Mouse (Mus musculus): Measurements from ENCODE around the gene Pnkp. TPM values are rescaled to one million over a fixed set of nuclear protein-coding genes. Genes with fewer than 3 reads are reported as not detected.

Gene Pnkp
- total and polyA plus RNA-seq, 2 experiments from 2014 or later = 29.8 to 30.5 TPM

DNA sequence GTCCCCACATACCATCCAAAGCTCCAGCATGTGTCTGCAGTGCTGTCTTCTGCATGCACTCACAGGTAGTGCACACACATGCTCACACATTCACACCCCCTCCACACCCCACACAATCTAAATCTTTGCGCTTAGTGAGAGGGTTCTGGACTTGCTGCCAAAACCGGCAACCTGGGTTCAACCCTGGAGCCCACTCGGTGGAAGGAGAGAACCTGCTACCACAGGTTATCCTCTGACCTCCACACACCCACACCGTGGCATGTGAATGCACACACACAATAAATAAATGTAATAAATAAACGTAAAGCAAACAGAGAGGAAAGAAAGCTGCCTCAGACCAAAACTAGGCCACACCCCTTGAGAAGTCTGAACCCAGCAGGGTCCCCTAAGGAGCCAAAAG lies 9.2 kb upstream of the Pnkp start:
- peak overlapping the region; percentile 56; the same call in 1 of the 2 replicates for H3K9ac ChIP-seq
- no peak for TF ChIP-seq CTCF (IDR thresholded peaks at IDR 0.05; ENCODE audit: low read depth)
- DNase-seq = no peak
- H3K36me3 ChIP-seq (ENCODE audit: insufficient read depth) = peaks cover 43% of the 10 kb centered on the region
- H3K9me3 ChIP-seq (ENCODE audit: low read length) = no peaks in the 10 kb centered on the region
- no peak for ATAC-seq
- peak overlapping the region; percentile 66 for H3K4me3 ChIP-seq (ENCODE audit: low read depth, low read length)
- peak overlapping the region; percentile 65 for H3K4me2 ChIP-seq (ENCODE audit: low read depth)
- H3K4me1 ChIP-seq (ENCODE audit: insufficient read depth) = peaks cover 10% of the 10 kb centered on the region; the same call in 1 of the 2 replicates
- H3K27ac ChIP-seq (ENCODE audit: low read depth, low read length) = no peak overlapping the region
- H3K27me3 ChIP-seq (ENCODE audit: insufficient read depth, low read length) = no peaks in the 10 kb centered on the region
- 85% methylated on average over 5 of the region's 5 CpGs for WGBS

DNA sequence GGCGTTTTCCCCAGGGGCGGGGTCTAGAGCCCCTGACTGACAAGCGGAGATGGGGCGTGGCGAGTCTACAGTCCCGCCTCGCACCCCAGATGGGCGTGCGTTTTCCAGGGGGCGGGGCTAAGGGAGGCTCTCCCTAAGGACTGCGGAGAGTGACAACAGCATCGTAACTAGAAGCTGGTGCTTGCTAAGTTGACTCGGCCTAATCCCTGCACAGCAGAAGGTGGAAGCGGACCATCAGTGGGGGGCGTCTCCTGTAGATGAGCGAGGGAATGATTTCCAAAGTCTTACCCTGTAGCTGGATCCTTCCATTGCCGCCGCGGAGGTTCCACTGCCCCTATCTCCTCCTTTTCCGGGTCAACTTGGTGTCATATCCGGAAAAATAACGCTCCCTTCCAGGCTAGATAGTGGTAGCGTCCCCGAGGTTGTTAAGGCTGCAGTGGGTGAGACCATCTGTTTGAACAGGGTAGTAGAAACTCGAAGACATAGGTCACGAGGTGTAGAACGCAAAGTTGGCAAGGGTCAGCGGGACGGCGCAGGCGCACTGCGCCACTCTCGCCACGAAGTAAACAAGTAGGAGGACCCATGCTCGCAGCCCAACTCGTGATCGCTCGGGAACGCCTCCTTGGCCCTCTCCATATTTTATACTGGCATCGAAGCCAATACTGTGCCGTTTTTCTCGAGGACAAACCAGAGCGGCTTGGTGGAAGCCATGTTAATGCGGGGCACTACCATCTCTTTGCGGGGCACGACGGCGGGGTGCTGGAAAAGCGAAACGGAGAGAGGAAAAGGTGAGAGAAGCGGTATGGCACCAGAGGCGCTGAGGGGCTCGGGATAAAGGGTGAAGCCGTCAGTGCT lies 8.2 kb upstream of the Pnkp start, which contains the start of the genes Akt1s1 and Tbc1d17:
Gene Akt1s1 (plus strand): TSS at position 431 of the 855 bp plus-strand sequence.
Gene Tbc1d17 (minus strand): TSS at position 519 of the 855 bp plus-strand sequence.
- ATAC-seq = peak; percentile 89
- Histone ChIP-seq H3K27ac (ENCODE audit: low read depth, low read length) (peak within 1 kb of the TSS; percentile 98), H3K4me2 (ENCODE audit: low read depth) (peak within 1 kb of the TSS; percentile 69), H3K4me3 (ENCODE audit: low read depth, low read length) (peak within 1 kb of the TSS; percentile 66), H3K9me3 (ENCODE audit: low read length) (no peaks in the 10 kb centered on the region), H3K9ac (peak within 1 kb of the TSS; percentile 75), H3K36me3 (ENCODE audit: insufficient read depth) (peaks cover 39% of the 10 kb centered on the region), H3K27me3 (ENCODE audit: insufficient read depth, low read length) (no peaks in the 10 kb centered on the region), H3K4me1 (ENCODE audit: insufficient read depth) (peaks cover 10% of the 10 kb centered on the region; the same call in 1 of the 2 replicates)
- peak; percentile 100 for DNase-seq
- under 1% methylated on average over 54 of the region's 54 CpGs for WGBS
- TF ChIP-seq CTCF (IDR thresholded peaks at IDR 0.05; ENCODE audit: low read depth) = no peak

DNA sequence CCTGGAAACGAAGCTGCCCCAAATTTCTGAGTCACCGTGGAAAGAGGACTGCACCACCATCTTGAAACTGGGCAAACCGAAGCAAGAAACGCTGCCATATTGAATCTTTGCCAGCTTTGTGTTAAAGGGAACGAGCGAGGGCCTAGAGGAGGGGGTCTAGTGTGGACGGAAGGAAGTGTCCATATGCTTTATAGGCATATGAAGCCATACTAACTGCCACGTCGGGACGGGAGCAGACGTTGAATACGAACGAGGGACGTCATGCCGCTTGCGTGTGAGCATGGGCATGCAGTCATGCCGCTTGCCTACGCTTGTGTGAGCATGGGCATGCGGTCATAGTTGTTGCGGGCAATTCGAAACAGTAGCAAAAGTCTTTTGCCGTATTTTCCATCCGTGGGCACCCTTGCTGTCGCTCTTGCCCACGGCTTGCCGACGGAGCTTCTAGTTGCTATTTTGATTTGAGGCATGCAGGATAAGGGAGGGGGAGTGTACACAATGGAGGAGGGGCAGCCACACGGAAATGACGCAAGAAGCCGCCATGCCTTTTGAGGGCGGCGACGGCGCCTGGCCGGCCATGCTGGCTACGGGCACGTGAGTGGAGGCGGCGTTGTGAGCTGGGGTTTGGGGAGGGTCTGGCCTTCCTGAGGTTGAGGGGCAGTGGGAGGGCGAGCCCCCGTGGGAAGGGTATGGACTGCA lies 7.4 kb upstream of the Pnkp start:
- Histone ChIP-seq H3K27me3 (ENCODE audit: insufficient read depth, low read length) (no peaks in the 10 kb centered on the region), H3K9me3 (ENCODE audit: low read length) (no peaks in the 10 kb centered on the region), H3K27ac (ENCODE audit: low read depth, low read length) (peak overlapping the region; percentile 98), H3K4me2 (ENCODE audit: low read depth) (peak overlapping the region; percentile 69), H3K36me3 (ENCODE audit: insufficient read depth) (peaks cover 31% of the 10 kb centered on the region), H3K9ac (peak overlapping the region; percentile 75), H3K4me3 (ENCODE audit: low read depth, low read length) (peak overlapping the region; percentile 66), H3K4me1 (ENCODE audit: insufficient read depth) (peaks cover 10% of the 10 kb centered on the region; the same call in 1 of the 2 replicates)
- no peak for TF ChIP-seq CTCF (IDR thresholded peaks at IDR 0.05; ENCODE audit: low read depth)
- peak; percentile 77 for ATAC-seq
- 1% methylated on average over 41 of the region's 41 CpGs for WGBS
- peak; percentile 98 for DNase-seq

DNA sequence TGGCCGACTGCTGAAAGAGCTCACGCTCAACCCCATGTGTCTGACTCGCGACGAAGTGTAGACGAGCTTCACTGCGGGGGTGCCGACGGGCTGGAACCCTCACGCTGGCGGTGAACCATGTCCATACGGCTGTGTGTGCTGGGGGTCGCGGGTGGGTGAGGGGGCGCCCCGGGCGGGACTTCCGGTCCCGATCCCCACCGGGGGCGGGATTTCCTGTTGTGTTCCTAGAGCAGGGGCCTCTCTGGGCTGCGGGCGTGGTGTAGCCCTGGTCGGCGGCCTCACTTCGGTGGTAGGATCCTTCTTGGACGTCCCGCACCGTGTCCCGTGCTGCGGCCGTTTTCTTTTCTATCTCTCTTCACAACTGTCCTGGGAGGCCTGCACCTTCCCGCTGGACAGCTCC lies 6.8 kb upstream of the Pnkp start:
- Histone ChIP-seq H3K9me3 (ENCODE audit: low read length) (no peaks in the 10 kb centered on the region), H3K36me3 (ENCODE audit: insufficient read depth) (peaks cover 25% of the 10 kb centered on the region), H3K9ac (peak overlapping the region; percentile 75), H3K4me2 (ENCODE audit: low read depth) (peak overlapping the region; percentile 69), H3K4me1 (ENCODE audit: insufficient read depth) (peaks cover 10% of the 10 kb centered on the region; the same call in 1 of the 2 replicates), H3K4me3 (ENCODE audit: low read depth, low read length) (peak overlapping the region; percentile 66), H3K27ac (ENCODE audit: low read depth, low read length) (peak overlapping the region; percentile 98), H3K27me3 (ENCODE audit: insufficient read depth, low read length) (no peaks in the 10 kb centered on the region)
- 2% methylated on average over 31 of the region's 33 CpGs for WGBS
- DNase-seq (peak; percentile 84), ATAC-seq (peak; percentile 34)
- TF ChIP-seq CTCF (IDR thresholded peaks at IDR 0.05; ENCODE audit: low read depth) = no peak

DNA sequence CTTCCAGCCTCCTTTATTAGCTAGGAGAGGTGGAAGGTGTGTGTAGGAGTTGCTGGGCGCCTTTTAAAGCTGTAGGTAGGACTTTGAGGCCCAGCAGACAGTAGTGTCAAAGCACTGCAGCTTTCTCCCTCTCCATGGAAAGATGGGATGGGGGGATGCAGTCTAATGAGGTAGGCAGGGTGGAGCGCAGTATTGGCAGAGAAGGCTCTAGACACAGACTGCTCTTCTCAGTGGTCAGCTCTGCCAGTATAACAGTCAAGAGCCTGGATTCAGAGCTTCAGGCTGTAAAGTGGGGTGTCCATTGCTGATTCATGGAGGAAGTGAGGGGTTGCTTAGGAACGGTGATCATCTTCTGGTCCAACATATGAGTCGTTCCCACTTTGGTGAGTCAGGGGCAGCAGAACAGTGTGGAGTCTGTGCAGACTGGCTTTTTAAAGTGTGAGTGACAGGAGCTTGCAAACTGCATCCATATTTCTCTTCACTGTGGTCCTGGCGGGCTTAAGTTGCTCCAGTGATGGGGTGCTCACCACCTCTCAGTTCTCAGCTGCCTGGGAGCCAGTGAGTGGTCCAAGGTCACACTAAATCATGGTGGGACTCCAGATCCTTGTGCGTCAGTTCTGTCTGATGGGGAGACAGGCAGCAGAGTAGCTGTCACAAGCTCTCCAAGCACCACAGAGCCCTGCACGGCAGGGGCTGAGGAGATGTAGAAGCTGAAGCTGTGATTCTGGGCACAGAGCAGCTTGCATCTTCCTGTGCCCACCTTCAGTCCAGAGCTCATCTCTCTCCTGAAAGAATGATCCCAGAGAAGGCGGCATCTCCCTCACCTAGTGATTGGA lies 5.9 kb upstream of the Pnkp start:
- Histone ChIP-seq H3K9ac (peak overlapping the region; percentile 75), H3K27me3 (ENCODE audit: insufficient read depth, low read length) (no peaks in the 10 kb centered on the region), H3K36me3 (ENCODE audit: insufficient read depth) (peaks cover 17% of the 10 kb centered on the region), H3K4me3 (ENCODE audit: low read depth, low read length) (peak overlapping the region; percentile 66), H3K27ac (ENCODE audit: low read depth, low read length) (peak overlapping the region; percentile 98), H3K4me1 (ENCODE audit: insufficient read depth) (peaks cover 10% of the 10 kb centered on the region; the same call in 1 of the 2 replicates), H3K9me3 (ENCODE audit: low read length) (no peaks in the 10 kb centered on the region), H3K4me2 (ENCODE audit: low read depth) (peak overlapping the region; percentile 69)
- no peak for TF ChIP-seq CTCF (IDR thresholded peaks at IDR 0.05; ENCODE audit: low read depth)
- DNase-seq (no peak), ATAC-seq (no peak)
- WGBS = 82% methylated on average over 8 of the region's 8 CpGs

DNA sequence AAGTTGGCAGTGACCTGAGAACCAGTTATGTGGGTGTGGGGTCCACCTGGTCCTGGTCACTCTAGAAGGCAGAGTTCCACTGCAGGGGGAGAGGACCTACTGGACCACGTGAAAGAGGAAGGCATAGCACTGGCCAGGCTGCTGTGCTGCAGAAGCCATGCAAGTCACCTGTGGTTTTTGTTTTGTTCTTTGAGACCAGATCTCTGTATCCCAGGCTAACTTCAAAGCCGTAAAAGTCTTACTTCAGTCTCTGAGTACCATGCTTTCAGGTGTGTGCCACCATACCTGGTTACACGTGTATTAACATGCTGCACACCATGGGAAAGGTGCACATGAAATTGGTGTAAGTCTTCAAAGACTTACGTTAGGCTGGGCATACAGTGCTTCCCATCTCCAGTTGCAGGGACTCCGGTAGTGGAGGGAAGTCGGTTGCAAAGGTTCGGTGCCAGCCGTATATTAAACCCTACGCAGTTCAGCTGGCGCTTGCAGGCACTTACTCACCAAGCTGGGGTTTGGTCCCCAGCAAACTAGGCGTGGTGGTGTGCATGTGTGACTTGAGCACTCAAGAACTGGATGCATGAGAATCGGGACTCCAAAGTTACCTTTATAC lies 5.2 kb upstream of the Pnkp start:
- no peak overlapping the region for H3K4me2 ChIP-seq (ENCODE audit: low read depth)
- no peak overlapping the region for H3K4me3 ChIP-seq (ENCODE audit: low read depth, low read length)
- no peaks in the 10 kb centered on the region for H3K9me3 ChIP-seq (ENCODE audit: low read length)
- H3K9ac ChIP-seq = no peak overlapping the region
- H3K27me3 ChIP-seq (ENCODE audit: insufficient read depth, low read length) = no peaks in the 10 kb centered on the region
- ATAC-seq (no peak), DNase-seq (no peak)
- no peak overlapping the region for H3K27ac ChIP-seq (ENCODE audit: low read depth, low read length)
- TF ChIP-seq CTCF (IDR thresholded peaks at IDR 0.05; ENCODE audit: low read depth) = no peak
- peaks cover 10% of the 10 kb centered on the region; the same call in 1 of the 2 replicates for H3K4me1 ChIP-seq (ENCODE audit: insufficient read depth)
- peaks cover 9% of the 10 kb centered on the region for H3K36me3 ChIP-seq (ENCODE audit: insufficient read depth)
- 94% methylated on average over 12 of the region's 12 CpGs for WGBS

All from forebrain, postnatal 0 days (tissue).